Mouse (Mus musculus): ENCODE measurements around the gene Exoc6. TPM values are rescaled to one million over a fixed set of nuclear protein-coding genes. Genes with fewer than 3 reads are reported as not detected.
A peak's percentile ranks its signal among the peaks of the same experiment; 100 is the strongest.
"Not testable (repeated sequence)": the region's sequence is repeated elsewhere in the genome, so short reads cannot be mapped to it uniquely, and the experiment has no call there.

Gene Exoc6
- polyA plus RNA-seq, 1 experiment from 2014 or later, result 18.9 TPM

- Histone ChIP-seq H3K4me3 (ENCODE audit: low read depth, low read length) (no peak overlapping the region), H3K4me2 (ENCODE audit: low read depth, low read length) (no peak overlapping the region), H3K4me1 (ENCODE audit: insufficient read depth) (peaks cover 31% of the 10 kb centered on the region), H3K27ac (ENCODE audit: low read depth) (no peak overlapping the region), H3K27me3 (ENCODE audit: insufficient read depth, low read length) (no peaks in the 10 kb centered on the region), H3K9ac (replicated peaks) (no peak overlapping the region), H3K36me3 (replicated peaks; ENCODE audit: insufficient read depth, low read length) (no peaks in the 10 kb centered on the region), H3K9me3 (ENCODE audit: low read length) (no peaks in the 10 kb centered on the region)
- DNase-seq (no peak), ATAC-seq (peak; percentile 44; the same call in 1 of the 2 replicates)
- WGBS (ENCODE audit: insufficient replicate concordance), result 20% methylated on average over 7 of the region's 7 CpGs
- TF ChIP-seq EP300 (IDR thresholded peaks at IDR 0.05; ENCODE audit: low read depth), result no peak
- no peak for TF ChIP-seq CTCF (IDR thresholded peaks at IDR 0.05; ENCODE audit: low read depth)
These were observed 32.8 kb upstream of the Exoc6 start for GRCm38 (mm10) chr19:37517419-37517818.

GRCm38 (mm10) chr19:37520740-37521433 is 29.3 kb upstream of the Exoc6 start:
- no peak overlapping the region for H3K9ac ChIP-seq (replicated peaks)
- peak; percentile 34 for DNase-seq
- H3K27ac ChIP-seq (ENCODE audit: low read depth), result no peak overlapping the region
- no peak overlapping the region for H3K4me2 ChIP-seq (ENCODE audit: low read depth, low read length)
- no peaks in the 10 kb centered on the region for H3K9me3 ChIP-seq (ENCODE audit: low read length)
- H3K27me3 ChIP-seq (ENCODE audit: insufficient read depth, low read length), result no peaks in the 10 kb centered on the region
- H3K4me1 ChIP-seq (ENCODE audit: insufficient read depth), result peaks cover 24% of the 10 kb centered on the region
- WGBS (ENCODE audit: insufficient replicate concordance), result 50% methylated on average over 18 of the region's 18 CpGs
- no peak for ATAC-seq
- H3K4me3 ChIP-seq (ENCODE audit: low read depth, low read length), result no peak overlapping the region
- H3K36me3 ChIP-seq (replicated peaks; ENCODE audit: insufficient read depth, low read length), result no peaks in the 10 kb centered on the region
- no peak for TF ChIP-seq CTCF (IDR thresholded peaks at IDR 0.05; ENCODE audit: low read depth)
- TF ChIP-seq EP300 (IDR thresholded peaks at IDR 0.05; ENCODE audit: low read depth), result no peak

GRCm38 (mm10) chr19:37521434-37521781 is 28.8 kb upstream of the Exoc6 start:
- TF ChIP-seq EP300 (IDR thresholded peaks at IDR 0.05; ENCODE audit: low read depth) (no peak), CTCF (IDR thresholded peaks at IDR 0.05; ENCODE audit: low read depth) (no peak)
- DNase-seq (no peak), ATAC-seq (no peak)
- H3K36me3 ChIP-seq (replicated peaks; ENCODE audit: insufficient read depth, low read length), result no peaks in the 10 kb centered on the region
- H3K9ac ChIP-seq (replicated peaks), result no peak overlapping the region
- no peaks in the 10 kb centered on the region for H3K9me3 ChIP-seq (ENCODE audit: low read length)
- H3K4me2 ChIP-seq (ENCODE audit: low read depth, low read length), result no peak overlapping the region
- H3K27me3 ChIP-seq (ENCODE audit: insufficient read depth, low read length), result no peaks in the 10 kb centered on the region
- H3K4me1 ChIP-seq (ENCODE audit: insufficient read depth), result peaks cover 24% of the 10 kb centered on the region
- no peak overlapping the region for H3K27ac ChIP-seq (ENCODE audit: low read depth)
- H3K4me3 ChIP-seq (ENCODE audit: low read depth, low read length), result no peak overlapping the region
- 43% methylated on average over 2 of the region's 2 CpGs for WGBS (ENCODE audit: insufficient replicate concordance)

- H3K9ac ChIP-seq (replicated peaks), result no peak overlapping the region
- H3K36me3 ChIP-seq (replicated peaks; ENCODE audit: insufficient read depth, low read length), result no peaks in the 10 kb centered on the region
- H3K4me3 ChIP-seq (ENCODE audit: low read depth, low read length), result peak overlapping the region; percentile 21
- ATAC-seq (no peak), DNase-seq (no peak)
- H3K4me2 ChIP-seq (ENCODE audit: low read depth, low read length), result peak overlapping the region; percentile 60
- no peak overlapping the region for H3K27ac ChIP-seq (ENCODE audit: low read depth)
- peaks cover 15% of the 10 kb centered on the region for H3K4me1 ChIP-seq (ENCODE audit: insufficient read depth)
- TF ChIP-seq CTCF (IDR thresholded peaks at IDR 0.05; ENCODE audit: low read depth), result no peak
- TF ChIP-seq EP300 (IDR thresholded peaks at IDR 0.05; ENCODE audit: low read depth), result peak; percentile 52
- WGBS (ENCODE audit: insufficient replicate concordance), result 15% methylated on average over 15 of the region's 15 CpGs
- H3K9me3 ChIP-seq (ENCODE audit: low read length), result no peaks in the 10 kb centered on the region
- no peaks in the 10 kb centered on the region for H3K27me3 ChIP-seq (ENCODE audit: insufficient read depth, low read length)
These were observed 26.7 kb upstream of the Exoc6 start for GRCm38 (mm10) chr19:37523280-37524062.

GRCm38 (mm10) chr19:37525925-37526324 is 24.3 kb upstream of the Exoc6 start:
- no peak for ATAC-seq
- peaks cover 11% of the 10 kb centered on the region for H3K4me1 ChIP-seq (ENCODE audit: insufficient read depth)
- no peak overlapping the region for H3K9ac ChIP-seq (replicated peaks)

GRCm38 (mm10) chr19:37526768-37527167 is 23.4 kb upstream of the Exoc6 start:
- H3K27ac ChIP-seq (ENCODE audit: low read depth), result no peak overlapping the region
- DNase-seq, result no peak
- ATAC-seq, result no peak
- no peak overlapping the region for H3K4me2 ChIP-seq (ENCODE audit: low read depth, low read length)
- WGBS (ENCODE audit: insufficient replicate concordance), result 51% methylated on average over 8 of the region's 8 CpGs
- peaks cover 4% of the 10 kb centered on the region; the same call in 1 of the 2 replicates for H3K4me1 ChIP-seq (ENCODE audit: insufficient read depth)
- no peak overlapping the region for H3K9ac ChIP-seq (replicated peaks)
- no peak for TF ChIP-seq EP300 (IDR thresholded peaks at IDR 0.05; ENCODE audit: low read depth)
- TF ChIP-seq CTCF (IDR thresholded peaks at IDR 0.05; ENCODE audit: low read depth), result no peak
- no peaks in the 10 kb centered on the region for H3K36me3 ChIP-seq (replicated peaks; ENCODE audit: insufficient read depth, low read length)
- no peak overlapping the region for H3K4me3 ChIP-seq (ENCODE audit: low read depth, low read length)
- H3K27me3 ChIP-seq (ENCODE audit: insufficient read depth, low read length), result no peaks in the 10 kb centered on the region
- H3K9me3 ChIP-seq (ENCODE audit: low read length), result no peaks in the 10 kb centered on the region

More at GRCm38 (mm10) chr19:37525925-37526324, 24.3 kb upstream of the Exoc6 start:
- no peak for DNase-seq
- Histone ChIP-seq H3K4me2 (ENCODE audit: low read depth, low read length) (no peak overlapping the region), H3K36me3 (replicated peaks; ENCODE audit: insufficient read depth, low read length) (no peaks in the 10 kb centered on the region), H3K4me3 (ENCODE audit: low read depth, low read length) (no peak overlapping the region), H3K9me3 (ENCODE audit: low read length) (no peaks in the 10 kb centered on the region), H3K27ac (ENCODE audit: low read depth) (no peak overlapping the region), H3K27me3 (ENCODE audit: insufficient read depth, low read length) (no peaks in the 10 kb centered on the region)
- TF ChIP-seq EP300 (IDR thresholded peaks at IDR 0.05; ENCODE audit: low read depth) (no peak), CTCF (IDR thresholded peaks at IDR 0.05; ENCODE audit: low read depth) (no peak)
- WGBS (ENCODE audit: insufficient replicate concordance), result 78% methylated on average over 11 of the region's 11 CpGs

GRCm38 (mm10) chr19:37527736-37528135 is 22.5 kb upstream of the Exoc6 start:
- ATAC-seq; H3K27ac ChIP-seq (ENCODE audit: low read depth); DNase-seq; H3K4me2 ChIP-seq (ENCODE audit: low read depth, low read length); H3K36me3 ChIP-seq (replicated peaks; ENCODE audit: insufficient read depth, low read length); H3K27me3 ChIP-seq (ENCODE audit: insufficient read depth, low read length); H3K4me1 ChIP-seq (ENCODE audit: insufficient read depth); H3K4me3 ChIP-seq (ENCODE audit: low read depth, low read length); H3K9me3 ChIP-seq (ENCODE audit: low read length); H3K9ac ChIP-seq (replicated peaks): not testable (repeated sequence)
- WGBS (ENCODE audit: insufficient replicate concordance), result 96% methylated on average over 3 of the region's 3 CpGs
